Mouse (Mus musculus): ENCODE data around the gene Oip5. TPM values are rescaled to one million over a fixed set of nuclear protein-coding genes. Genes with fewer than 3 reads are reported as not detected.
"Not testable (repeated sequence)": the region's sequence is repeated elsewhere in the genome, so short reads cannot be mapped to it uniquely, and the experiment has no call there.

Oip5 gene
- polyA plus RNA-seq, 1 experiment, result 1.4 TPM

DNA sequence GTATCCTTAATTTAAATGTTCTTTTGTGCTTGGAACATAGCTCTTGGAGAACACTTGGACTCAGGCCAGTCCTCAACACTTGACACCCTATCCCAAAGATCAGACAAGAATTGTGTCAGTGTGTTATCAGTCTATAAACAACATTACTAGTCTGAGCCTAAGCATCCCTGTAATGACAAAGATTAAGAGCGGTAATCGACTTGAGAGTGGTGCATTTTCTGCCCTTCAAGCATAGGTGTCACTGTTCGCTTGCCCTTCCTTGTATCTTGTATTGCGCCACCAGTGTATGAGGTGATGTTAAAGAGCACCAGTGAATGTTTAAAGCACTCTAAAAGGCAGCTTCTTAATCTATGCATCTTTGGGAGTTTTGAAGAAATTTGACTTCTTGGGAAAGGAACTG is 11.2 kb downstream of the Oip5 start:
- TF ChIP-seq CTCF (IDR thresholded peaks at IDR 0.05; ENCODE audit: extremely low read depth, insufficient read depth, low read length) (no peak), POLR2A (IDR thresholded peaks at IDR 0.05; ENCODE audit: extremely low read depth, insufficient read depth, low read length) (no peak)
- H3K4me1 ChIP-seq (ENCODE audit: control insufficient read depth, insufficient read depth, low read length), result no peaks in the 10 kb centered on the region; the same call in 1 of the 2 replicates
- H3K27ac ChIP-seq (ENCODE audit: insufficient read depth, low read length), result no peak overlapping the region
- no peak overlapping the region for H3K4me3 ChIP-seq (ENCODE audit: insufficient read depth, low read length)

DNA sequence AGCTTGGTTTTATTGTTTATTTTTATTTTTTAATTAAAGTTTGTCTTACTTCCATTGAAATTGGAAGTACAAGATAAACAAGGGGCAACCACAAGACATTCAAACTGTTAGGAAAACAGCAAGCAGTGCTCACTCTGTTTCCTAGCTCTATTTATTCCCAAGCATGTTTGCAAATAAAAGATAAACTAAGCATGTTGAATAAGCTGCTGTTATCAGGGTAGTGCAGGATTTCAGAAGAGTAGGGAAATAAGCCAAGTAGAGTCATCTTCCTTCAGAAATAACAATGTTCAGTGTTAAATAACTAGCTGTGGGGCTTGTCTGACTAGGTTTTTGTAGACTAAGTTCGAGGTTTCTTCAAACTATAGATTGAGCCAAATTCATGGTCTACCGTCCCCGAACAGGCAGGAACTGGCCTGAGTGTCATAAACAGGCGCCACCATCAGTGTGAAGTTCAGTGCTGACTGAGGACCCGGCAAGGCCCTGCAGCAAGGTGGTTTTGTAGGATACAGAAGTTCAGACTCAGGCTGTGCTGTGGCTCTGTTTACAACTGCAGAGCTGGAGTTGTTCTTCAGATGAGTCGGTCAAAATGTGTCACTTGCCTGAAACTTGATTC is 12.8 kb downstream of the Oip5 start:
- Histone ChIP-seq H3K4me3 (ENCODE audit: insufficient read depth, low read length) (no peak overlapping the region), H3K4me1 (ENCODE audit: control insufficient read depth, insufficient read depth, low read length) (peaks cover 4% of the 10 kb centered on the region), H3K27ac (ENCODE audit: insufficient read depth, low read length) (no peak overlapping the region)
- TF ChIP-seq POLR2A (IDR thresholded peaks at IDR 0.05; ENCODE audit: extremely low read depth, insufficient read depth, low read length), result no peak
- no peak for TF ChIP-seq CTCF (IDR thresholded peaks at IDR 0.05; ENCODE audit: extremely low read depth, insufficient read depth, low read length)

DNA sequence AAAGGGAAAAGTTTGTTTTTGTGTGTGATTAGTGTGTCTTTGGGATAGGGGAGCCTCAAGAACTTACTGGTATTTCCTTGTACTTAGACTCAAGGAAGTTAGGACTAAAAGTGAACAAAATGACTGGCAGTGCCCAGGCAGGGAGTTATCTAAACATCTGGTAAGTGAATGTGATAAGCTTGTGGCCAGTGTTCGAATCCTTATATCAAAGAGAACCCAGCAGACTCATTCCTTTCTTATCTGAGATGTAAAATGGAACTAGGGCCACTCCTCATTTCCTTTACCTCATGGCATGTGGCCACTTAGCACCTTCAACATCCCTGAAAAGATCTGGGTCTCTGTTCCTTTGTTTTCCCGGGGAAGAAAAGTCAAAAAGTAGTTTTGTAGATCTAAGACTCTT is 14.4 kb downstream of the Oip5 start:
- Histone ChIP-seq H3K27ac (ENCODE audit: insufficient read depth, low read length) (no peak overlapping the region), H3K4me1 (ENCODE audit: control insufficient read depth, insufficient read depth, low read length) (peaks cover 7% of the 10 kb centered on the region), H3K4me3 (ENCODE audit: insufficient read depth, low read length) (no peak overlapping the region)
- TF ChIP-seq CTCF (IDR thresholded peaks at IDR 0.05; ENCODE audit: extremely low read depth, insufficient read depth, low read length) (no peak), POLR2A (IDR thresholded peaks at IDR 0.05; ENCODE audit: extremely low read depth, insufficient read depth, low read length) (no peak)

DNA sequence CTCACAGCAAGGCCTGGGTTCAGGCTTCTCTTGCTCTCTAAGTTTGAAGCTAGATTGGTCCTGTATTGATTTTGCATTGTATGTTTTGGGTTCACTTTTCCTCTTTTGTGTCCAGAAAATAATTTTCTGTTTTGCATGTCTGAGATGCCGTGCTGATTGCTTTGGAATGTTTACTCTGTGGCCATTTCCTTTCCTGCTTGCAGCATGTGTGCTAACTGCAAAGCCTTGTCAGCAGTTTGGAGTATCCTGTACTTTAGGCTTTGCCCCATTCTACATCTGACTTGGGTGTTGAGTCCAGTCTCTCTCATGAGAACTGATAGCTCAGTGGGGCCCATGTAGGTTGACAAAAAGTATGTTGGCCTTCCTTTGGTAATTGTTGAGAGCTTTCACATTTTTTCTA is 15.8 kb downstream of the Oip5 start:
- TF ChIP-seq CTCF (IDR thresholded peaks at IDR 0.05; ENCODE audit: extremely low read depth, insufficient read depth, low read length) (no peak), POLR2A (IDR thresholded peaks at IDR 0.05; ENCODE audit: extremely low read depth, insufficient read depth, low read length) (no peak)
- H3K27ac ChIP-seq (ENCODE audit: insufficient read depth, low read length), result no peak overlapping the region

DNA sequence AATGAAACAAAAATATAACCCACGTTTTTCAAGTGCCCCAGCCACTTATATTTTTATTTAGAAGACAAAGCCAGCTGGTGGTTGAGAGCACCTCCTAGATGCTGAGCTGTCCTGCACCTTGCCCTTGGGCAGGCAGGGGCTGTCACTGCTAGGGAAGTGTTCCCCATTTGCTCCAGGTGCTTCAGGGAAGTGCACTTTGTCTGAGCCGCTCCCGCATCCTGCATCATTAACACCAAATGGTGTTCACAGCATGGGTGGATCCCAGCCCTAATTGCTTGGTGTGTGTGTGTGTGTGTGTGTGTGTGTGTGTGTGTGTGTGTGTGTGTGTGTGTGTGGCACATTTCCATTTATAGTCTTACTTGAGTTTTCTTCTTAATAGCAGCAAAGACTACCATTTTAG is 16.7 kb downstream of the Oip5 start:
- not testable (repeated sequence) for H3K27ac ChIP-seq (ENCODE audit: insufficient read depth, low read length)

More for the DNA sequence above, 15.8 kb downstream of the Oip5 start:
- H3K4me3 ChIP-seq (ENCODE audit: insufficient read depth, low read length), result no peak overlapping the region
- H3K4me1 ChIP-seq (ENCODE audit: control insufficient read depth, insufficient read depth, low read length), result peaks cover 13% of the 10 kb centered on the region

DNA sequence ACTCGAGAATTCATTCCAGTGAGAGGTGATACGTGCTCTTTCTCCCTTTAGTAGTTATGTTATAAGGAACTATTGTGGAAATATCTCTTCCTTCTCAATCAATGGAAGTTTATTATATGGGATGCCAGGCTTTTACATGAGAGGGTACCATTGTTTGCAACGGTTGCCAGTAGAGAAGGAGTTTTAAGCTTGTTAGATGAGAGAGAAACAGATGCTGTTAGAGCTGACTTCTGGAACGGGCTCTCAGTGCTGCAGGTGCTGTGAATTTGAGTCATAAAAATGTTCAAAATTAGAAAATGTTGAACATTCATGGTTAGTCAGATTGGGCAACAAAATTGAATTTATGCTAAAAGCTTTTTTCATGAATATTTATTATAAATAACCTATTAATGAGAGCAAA is 17.2 kb downstream of the Oip5 start:
- TF ChIP-seq CTCF (IDR thresholded peaks at IDR 0.05; ENCODE audit: extremely low read depth, insufficient read depth, low read length), result no peak
- H3K27ac ChIP-seq (ENCODE audit: insufficient read depth, low read length), result no peak overlapping the region
- no peak overlapping the region for H3K4me3 ChIP-seq (ENCODE audit: insufficient read depth, low read length)
- H3K4me1 ChIP-seq (ENCODE audit: control insufficient read depth, insufficient read depth, low read length), result peaks cover 13% of the 10 kb centered on the region

More for the DNA sequence above, 16.7 kb downstream of the Oip5 start:
- H3K4me3 ChIP-seq (ENCODE audit: insufficient read depth, low read length), result not testable (repeated sequence)
- H3K4me1 ChIP-seq (ENCODE audit: control insufficient read depth, insufficient read depth, low read length), result peaks cover 13% of the 10 kb centered on the region

DNA sequence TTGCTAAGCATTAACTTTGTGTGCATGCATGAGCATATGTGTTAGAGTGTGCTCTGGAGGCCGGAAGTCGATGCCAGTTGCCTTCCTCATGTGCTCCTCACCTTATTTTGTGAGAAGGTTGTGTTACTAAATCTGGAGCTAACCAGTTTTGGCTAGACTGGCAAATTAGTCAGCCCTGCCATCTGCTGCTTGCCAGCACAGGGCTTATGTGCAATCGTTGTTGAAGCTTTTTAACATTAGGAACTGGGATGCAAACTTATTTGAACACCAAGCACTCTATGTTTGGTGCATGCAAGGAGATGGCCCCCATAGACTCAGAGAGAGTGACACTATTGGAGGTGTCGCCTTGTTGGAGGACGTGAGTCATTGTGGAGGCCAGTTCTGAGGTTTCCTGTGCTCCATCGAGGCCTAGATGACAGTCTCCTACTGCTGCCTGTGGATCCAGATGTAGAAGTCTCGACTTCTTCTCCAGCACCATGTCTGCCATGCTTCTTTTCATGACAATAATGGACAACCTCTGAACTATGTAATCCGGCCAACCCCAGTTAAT is 21.4 kb downstream of the Oip5 start:
- no peak overlapping the region for H3K27ac ChIP-seq (ENCODE audit: insufficient read depth, low read length)
- TF ChIP-seq CTCF (IDR thresholded peaks at IDR 0.05; ENCODE audit: extremely low read depth, insufficient read depth, low read length), result no peak
- TF ChIP-seq POLR2A (IDR thresholded peaks at IDR 0.05; ENCODE audit: extremely low read depth, insufficient read depth, low read length), result no peak
- no peak overlapping the region for H3K4me3 ChIP-seq (ENCODE audit: insufficient read depth, low read length)
- peaks cover 16% of the 10 kb centered on the region for H3K4me1 ChIP-seq (ENCODE audit: control insufficient read depth, insufficient read depth, low read length)

DNA sequence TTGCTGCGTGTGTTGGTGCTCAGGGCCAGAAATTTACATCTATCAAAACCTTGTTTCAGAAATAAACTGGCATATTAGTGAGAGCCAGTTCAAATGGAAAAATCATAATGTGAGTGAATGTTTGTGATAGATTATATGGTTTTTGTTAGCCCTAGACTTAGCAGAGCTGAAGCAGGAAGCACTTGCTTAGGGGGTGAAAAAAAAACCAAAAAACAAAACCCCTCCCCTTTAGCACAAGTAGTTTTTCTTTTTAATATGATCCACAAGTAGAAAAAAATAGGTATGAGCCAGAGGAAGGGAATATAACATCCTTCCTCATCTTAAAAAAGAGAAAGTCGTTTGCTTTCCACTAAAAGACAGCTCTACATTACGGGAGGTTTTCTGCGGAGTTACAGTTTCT is 23.0 kb downstream of the Oip5 start:
- TF ChIP-seq POLR2A (IDR thresholded peaks at IDR 0.05; ENCODE audit: extremely low read depth, insufficient read depth, low read length), result no peak
- no peak for TF ChIP-seq CTCF (IDR thresholded peaks at IDR 0.05; ENCODE audit: extremely low read depth, insufficient read depth, low read length)
- no peak overlapping the region for H3K27ac ChIP-seq (ENCODE audit: insufficient read depth, low read length)
- H3K4me3 ChIP-seq (ENCODE audit: insufficient read depth, low read length), result peak overlapping the region; percentile 96
- peaks cover 12% of the 10 kb centered on the region for H3K4me1 ChIP-seq (ENCODE audit: control insufficient read depth, insufficient read depth, low read length)

DNA sequence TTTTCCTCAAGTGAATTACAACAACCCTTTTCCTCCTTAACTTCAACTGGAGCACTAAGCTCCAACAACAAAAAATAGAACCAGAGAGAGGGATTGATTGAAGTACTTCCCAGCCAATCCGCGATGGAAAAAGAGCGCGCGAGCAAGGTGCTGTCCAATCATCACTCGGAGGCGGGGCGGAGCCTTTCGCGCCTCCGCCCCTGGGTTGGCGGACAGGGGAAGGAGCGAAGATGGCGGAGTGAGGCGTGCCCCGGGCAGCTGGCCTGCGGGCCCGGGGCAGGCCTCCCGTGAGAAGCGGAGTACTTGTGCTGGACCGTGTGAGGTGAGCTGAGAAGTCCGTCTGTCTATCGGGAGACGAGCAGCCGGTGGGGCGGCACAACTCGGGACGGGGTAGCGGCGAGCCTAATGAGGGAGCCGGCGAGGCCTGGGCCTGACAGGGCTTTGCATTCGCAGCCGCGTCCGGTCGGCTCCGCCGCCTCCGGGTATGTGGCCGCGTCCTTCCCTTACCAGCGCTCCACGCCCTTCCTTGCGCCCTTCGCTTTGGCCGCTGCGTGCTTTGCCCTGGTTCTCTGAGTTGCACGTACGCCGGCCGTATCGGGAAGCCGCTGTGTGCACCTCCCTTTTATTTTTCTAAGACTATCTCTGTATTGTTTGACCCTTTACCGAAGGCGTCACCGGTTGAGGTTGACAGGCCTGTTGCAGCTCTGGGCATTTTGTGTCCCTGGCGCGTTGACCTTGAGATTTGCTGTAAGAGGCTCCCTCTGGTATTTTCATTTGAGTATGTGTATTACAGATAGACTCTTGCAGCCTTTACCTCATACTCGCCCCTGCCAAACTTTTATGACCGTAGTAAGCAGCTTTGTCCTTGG is 23.9 kb downstream of the Oip5 start:
- H3K4me1 ChIP-seq (ENCODE audit: control insufficient read depth, insufficient read depth, low read length), result peaks cover 8% of the 10 kb centered on the region
- peak overlapping the region; percentile 96 for H3K4me3 ChIP-seq (ENCODE audit: insufficient read depth, low read length)
- peak overlapping the region; percentile 74 for H3K27ac ChIP-seq (ENCODE audit: insufficient read depth, low read length)
- no peak for TF ChIP-seq CTCF (IDR thresholded peaks at IDR 0.05; ENCODE audit: extremely low read depth, insufficient read depth, low read length)
- peak; percentile 65 for TF ChIP-seq POLR2A (IDR thresholded peaks at IDR 0.05; ENCODE audit: extremely low read depth, insufficient read depth, low read length)

DNA sequence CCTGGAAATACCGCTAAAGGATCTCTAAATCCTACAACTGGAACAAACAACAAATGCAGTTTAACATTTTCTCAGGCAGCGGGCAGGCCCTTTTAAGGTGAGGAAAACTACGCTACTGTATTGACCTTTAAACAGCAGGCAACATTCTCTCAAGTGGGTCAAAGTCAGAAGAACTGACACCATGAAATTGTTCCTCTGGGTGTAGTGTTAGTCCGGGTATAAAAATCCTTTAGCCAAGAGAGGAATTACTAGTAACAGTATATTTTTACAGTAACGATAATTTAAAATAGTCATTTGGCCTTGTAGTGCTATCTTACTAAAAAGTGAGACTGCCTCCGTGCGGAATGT is 24.5 kb downstream of the Oip5 start:
- Histone ChIP-seq H3K4me1 (ENCODE audit: control insufficient read depth, insufficient read depth, low read length) (peaks cover 8% of the 10 kb centered on the region), H3K27ac (ENCODE audit: insufficient read depth, low read length) (no peak overlapping the region), H3K4me3 (ENCODE audit: insufficient read depth, low read length) (peak overlapping the region; percentile 96; the same call in 1 of the 2 replicates)
- TF ChIP-seq CTCF (IDR thresholded peaks at IDR 0.05; ENCODE audit: extremely low read depth, insufficient read depth, low read length) (no peak), POLR2A (IDR thresholded peaks at IDR 0.05; ENCODE audit: extremely low read depth, insufficient read depth, low read length) (no peak)

All from cortical plate, adult 2 months (tissue).